ENCODE assay signal across 21 mouse cellular contexts in genomic region chr9:43305882-43306281, GRCm38 (mm10). TPM values are rescaled to one million over a fixed set of nuclear protein-coding genes. Genes with fewer than 3 reads are reported as not detected.
DNase-seq lines count a peak whose midpoint lies in the region; ATAC-seq and TF ChIP-seq lines count a peak whose summit lies in the region.
"Had no signal": no experiment of that assay in that cellular context is flagged by ENCODE, and none has a peak within 500 bp of the region (broad histone marks: within the 10 kb centered on the region; RNA-seq: fewer than 3 reads in every experiment).

No protein-coding gene starts in this region.

- peak; percentile 12 for DNase-seq in liver
- no peak for DNase-seq in liver, postnatal 0 days
- DNase-seq in fibroblast of lung, adult 2 months (ENCODE audit: low read depth) = peak; percentile 19
- DNase-seq in lung, postnatal 14 days = peak; percentile 7
- DNase-seq in testis, postnatal 10 days (ENCODE audit: low spot score) = no peak
- no peak for DNase-seq in heart, postnatal 10 days
- no peak for DNase-seq in right cerebral cortex, adult 2 months (ENCODE audit: low spot score in 2 of 2)
- DNase-seq: adrenal gland, postnatal 36 days; cerebellum, postnatal 25 days; heart, adult 2 months; kidney, postnatal 25 days; thymus, postnatal 25 days had no signal

- no peak for TF ChIP-seq CTCF in liver, postnatal 0 days (IDR thresholded peaks at IDR 0.05; ENCODE audit: low read depth)

- ATAC-seq in liver, postnatal 0 days = no peak
- ATAC-seq: CD4-positive, CD25-positive, alpha-beta regulatory T cell, adult 4 months; forebrain, embryonic 16.5 days had no signal

- H3K9me3 ChIP-seq in liver, postnatal 0 days (ENCODE audit: low read length) = no peaks in the 10 kb centered on the region
- H3K9me3 ChIP-seq: embryonic facial prominence, embryonic 10.5 days; hindbrain, embryonic 12.5 days; neural tube, embryonic 15.5 days had no signal

- no peaks in the 10 kb centered on the region for H3K4me1 ChIP-seq in liver, postnatal 0 days (ENCODE audit: insufficient read depth)
- H3K4me1 ChIP-seq: hindbrain, embryonic 12.5 days; neural tube, embryonic 15.5 days had no signal

- TF ChIP-seq EP300 in liver, postnatal 0 days (IDR thresholded peaks at IDR 0.05; ENCODE audit: low read depth) = no peak

- H3K27me3 ChIP-seq in liver, postnatal 0 days (ENCODE audit: insufficient read depth, low read length) = no peaks in the 10 kb centered on the region
- H3K27me3 ChIP-seq: hindbrain, embryonic 12.5 days; neural tube, embryonic 15.5 days had no signal

- H3K27ac ChIP-seq in liver, postnatal 0 days (ENCODE audit: low read depth) = no peak overlapping the region
- H3K27ac ChIP-seq: embryonic facial prominence, embryonic 10.5 days; heart, adult 2 months; hindbrain, embryonic 12.5 days; neural tube, embryonic 15.5 days had no signal

- H3K4me3 ChIP-seq in liver, postnatal 0 days (ENCODE audit: low read depth, low read length) = no peak overlapping the region
- H3K4me3 ChIP-seq: embryonic facial prominence, embryonic 10.5 days; erythroblast, embryonic 14.5 days; heart, adult 2 months; hindbrain, embryonic 12.5 days; neural tube, embryonic 15.5 days had no signal

- no peak overlapping the region for H3K9ac ChIP-seq in liver, postnatal 0 days (replicated peaks)
- H3K9ac ChIP-seq: hindbrain, embryonic 12.5 days; neural tube, embryonic 15.5 days had no signal

- no peak overlapping the region for H3K4me2 ChIP-seq in liver, postnatal 0 days (ENCODE audit: low read depth, low read length)
- H3K4me2 ChIP-seq: hindbrain, embryonic 12.5 days; liver, embryonic 11.5 days; neural tube, embryonic 15.5 days had no signal

- H3K36me3 ChIP-seq in liver, postnatal 0 days (replicated peaks; ENCODE audit: insufficient read depth, low read length) = no peaks in the 10 kb centered on the region
- H3K36me3 ChIP-seq: embryonic facial prominence, embryonic 10.5 days; hindbrain, embryonic 12.5 days; neural tube, embryonic 15.5 days had no signal

- WGBS in liver, postnatal 0 days (ENCODE audit: insufficient replicate concordance) = 31% methylated on average over 6 of the region's 6 CpGs

- intact Hi-C loops in heart, postnatal 10 days (cut with DNase I) = no loop called here

RNA-seq across cellular contexts. Expression of gene Trim29, which starts 4.8 kb away (rescaled TPM):
- 0.04 TPM in 1 of 2 replicates, not detected in the other for polyA plus RNA-seq in liver, postnatal 0 days (2015; fragmentation: Nextera tagmentation; extraction: Ambion mirVana)
- total RNA-seq in heart, postnatal 10 days (2021) = under 1 TPM; 0.12 to 0.17 TPM
- total RNA-seq: gastrocnemius, adult 18-20 months; megakaryocyte-erythroid progenitor cell, adult 5-6 weeks had no signal
- polyA plus RNA-seq: CD4-positive, CD25-positive, alpha-beta regulatory T cell, adult 4 months; erythroblast, embryonic 14.5 days; forebrain, embryonic 16.5 days; liver, embryonic 11.5 days had no signal

Comparison
In these comparisons a context has a peak if more than half of its experiments do, and no peak if none do; other contexts are left out.
1. DNase-seq: peak in liver (single experiment), fibroblast of lung, adult 2 months (single experiment) and lung, postnatal 14 days (single experiment); none in liver, postnatal 0 days (single experiment), testis, postnatal 10 days (single experiment), heart, postnatal 10 days (0 of 2) and right cerebral cortex, adult 2 months (0 of 2).